Mouse (Mus musculus): ENCODE measurements around the gene Nat10.

DNA sequence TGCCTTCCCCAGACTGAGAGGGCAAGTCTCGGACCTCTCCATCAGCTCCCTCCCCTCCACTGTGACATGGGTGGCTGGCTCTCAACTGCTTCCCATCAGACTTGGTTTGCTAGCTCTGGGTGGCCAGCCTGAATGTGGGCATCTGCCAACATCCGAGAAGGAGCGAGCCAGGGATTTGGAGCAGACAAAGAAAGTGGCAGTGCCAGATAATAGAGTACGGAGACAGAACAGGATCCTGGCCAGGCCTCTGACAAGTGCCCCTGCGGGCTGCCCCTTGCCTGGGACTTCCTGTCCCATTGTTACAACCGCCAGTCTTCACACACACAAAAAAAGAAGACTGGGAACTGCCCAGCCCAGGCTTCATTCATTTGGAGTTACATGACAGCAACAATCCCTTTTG, 70.6 kb downstream of the Nat10 start:
- TF ChIP-seq CTCF (IDR thresholded peaks at IDR 0.05; ENCODE audit: borderline replicate concordance, control insufficient read depth, extremely low read depth, insufficient read depth, low read length, poor library complexity): no peak
- no peak for TF ChIP-seq POLR2A (IDR thresholded peaks at IDR 0.05; ENCODE audit: control insufficient read depth, extremely low read depth, insufficient read depth, low read length, poor library complexity)

All from thymus, adult 2 months (tissue).